In the genomic region with DNA sequence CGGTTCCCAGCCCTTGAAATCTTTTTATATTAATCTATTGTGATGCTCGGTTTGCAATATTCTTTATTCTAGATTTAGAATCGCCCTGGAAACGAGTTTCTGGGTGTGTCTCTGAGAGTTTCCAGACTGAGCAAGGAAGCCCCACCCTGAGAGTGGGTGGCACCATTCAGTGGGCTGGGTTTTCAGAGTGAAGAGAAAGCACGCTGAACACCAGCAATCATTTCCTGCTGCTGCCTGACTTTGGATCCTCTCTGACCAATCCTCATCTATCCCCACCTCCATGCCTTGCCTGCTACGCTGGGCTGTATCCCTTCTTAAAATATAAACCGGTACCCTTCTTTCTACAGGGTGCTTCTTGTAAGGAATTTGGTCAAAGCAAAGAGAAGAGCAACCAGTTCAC, we compare ENCODE assay signal across 9 mouse cellular contexts.
A peak's percentile ranks its signal among the peaks of the same experiment; 100 is the strongest.
DNase-seq lines count a peak whose midpoint lies in the region; ATAC-seq and TF ChIP-seq lines count a peak whose summit lies in the region.
"Had no signal": no experiment of that assay in that cellular context is flagged by ENCODE, and none has a peak within 500 bp of the region (broad histone marks: within the 10 kb centered on the region; RNA-seq: fewer than 3 reads in every experiment).

No protein-coding gene starts in this region.

- H3K9ac ChIP-seq in embryonic facial prominence, embryonic 14.5 days (ENCODE audit: low read depth, low read length), result no peak overlapping the region
- H3K9ac ChIP-seq in ES-Bruce4 (ENCODE audit: low read depth, poor library complexity, severe bottlenecking), result no peak overlapping the region
- no peak overlapping the region for H3K9ac ChIP-seq in hindbrain, embryonic 11.5 days (ENCODE audit: low read depth, low read length)
- H3K9ac ChIP-seq: limb, embryonic 13.5 days had no signal

- peak; percentile 24 for DNase-seq in embryonic facial prominence, embryonic 14.5 days (ENCODE audit: low spot score)
- DNase-seq in embryonic facial prominence, embryonic 10.5 days (ENCODE audit: low spot score), result no peak
- peak; percentile 19 to 27 for DNase-seq in gastrocnemius, postnatal 36 days
- DNase-seq in left cerebral cortex, postnatal 10 days (ENCODE audit: extremely low spot score in 1 of 2, low spot score in 2 of 2), result peak; percentile 35 to 61
- DNase-seq in thymus, postnatal 14 days, result no peak
- no peak for DNase-seq in ovary, postnatal 10 days (ENCODE audit: low spot score)
- no peak for DNase-seq in hindbrain, embryonic 11.5 days (ENCODE audit: low spot score)

- no peak for TF ChIP-seq EP300 in ES-Bruce4 (IDR thresholded peaks at IDR 0.05; ENCODE audit: insufficient read depth, low read depth, low read length)

- H3K36me3 ChIP-seq in embryonic facial prominence, embryonic 14.5 days (ENCODE audit: control insufficient read depth, insufficient read depth, low read length), result no peaks in the 10 kb centered on the region
- H3K36me3 ChIP-seq in embryonic facial prominence, embryonic 10.5 days (replicated peaks), result 0 out of 2 replicates have a peak, but pooled peaks cover 13% of the 10 kb centered on the region
- H3K36me3 ChIP-seq in ES-Bruce4 (ENCODE audit: control insufficient read depth, insufficient read depth, low read length, poor library complexity, severe bottlenecking), result no peaks in the 10 kb centered on the region
- H3K36me3 ChIP-seq in hindbrain, embryonic 11.5 days (ENCODE audit: control insufficient read depth, insufficient read depth, low read length), result no peaks in the 10 kb centered on the region

- no peaks in the 10 kb centered on the region for H3K27me3 ChIP-seq in embryonic facial prominence, embryonic 14.5 days (replicated peaks; ENCODE audit: control insufficient read depth, insufficient read depth, low read length)
- H3K27me3 ChIP-seq in embryonic facial prominence, embryonic 10.5 days (replicated peaks; ENCODE audit: low read depth, poor library complexity, severe bottlenecking), result no peaks in the 10 kb centered on the region
- H3K27me3 ChIP-seq in ES-Bruce4 (ENCODE audit: control insufficient read depth, insufficient read depth, low read length, poor library complexity, severe bottlenecking), result no peaks in the 10 kb centered on the region
- no peaks in the 10 kb centered on the region for H3K27me3 ChIP-seq in hindbrain, embryonic 11.5 days (ENCODE audit: control insufficient read depth, insufficient read depth, low read length)
- H3K27me3 ChIP-seq: limb, embryonic 13.5 days had no signal

- no peaks in the 10 kb centered on the region for H3K9me3 ChIP-seq in embryonic facial prominence, embryonic 14.5 days (ENCODE audit: control insufficient read depth, low read length)
- H3K9me3 ChIP-seq in embryonic facial prominence, embryonic 10.5 days, result no peaks in the 10 kb centered on the region
- H3K9me3 ChIP-seq in ES-Bruce4 (replicated peaks; ENCODE audit: control insufficient read depth, insufficient read depth, low read length, poor library complexity, severe bottlenecking), result no peaks in the 10 kb centered on the region
- no peaks in the 10 kb centered on the region for H3K9me3 ChIP-seq in hindbrain, embryonic 11.5 days (ENCODE audit: control insufficient read depth, low read length)
- H3K9me3 ChIP-seq: limb, embryonic 13.5 days had no signal

- TF ChIP-seq CTCF in ES-Bruce4 (IDR thresholded peaks at IDR 0.05; ENCODE audit: low read depth, low read length), result no peak

- TF ChIP-seq POLR2A in ES-Bruce4 (IDR thresholded peaks at IDR 0.05; ENCODE audit: insufficient read depth, low read length), result no peak

- H3K4me3 ChIP-seq in embryonic facial prominence, embryonic 14.5 days (ENCODE audit: low read depth, low read length), result no peak overlapping the region
- no peak overlapping the region for H3K4me3 ChIP-seq in embryonic facial prominence, embryonic 10.5 days
- no peak overlapping the region for H3K4me3 ChIP-seq in ES-Bruce4 (ENCODE audit: low read depth, low read length)
- no peak overlapping the region for H3K4me3 ChIP-seq in hindbrain, embryonic 11.5 days (ENCODE audit: low read depth, low read length)
- H3K4me3 ChIP-seq: limb, embryonic 13.5 days had no signal

- WGBS in embryonic facial prominence, embryonic 14.5 days, result 76% methylated on average over 7 of the region's 7 CpGs
- 83% methylated on average over 7 of the region's 7 CpGs for WGBS in embryonic facial prominence, embryonic 10.5 days
- 87% methylated on average over 7 of the region's 7 CpGs for WGBS in hindbrain, embryonic 11.5 days

- intact Hi-C loops in gastrocnemius, postnatal 36 days (cut with DNase I), result no loop called here
- intact Hi-C loops in left cerebral cortex, postnatal 10 days (cut with DNase I), result loop anchor here (5.0 kb wide), 1 partner anchor 69 kb away; a partner anchor contains a TSS

- H3K4me1 ChIP-seq in embryonic facial prominence, embryonic 14.5 days (ENCODE audit: control insufficient read depth, insufficient read depth, low read length), result no peaks in the 10 kb centered on the region; the same call in 1 of the 2 replicates
- H3K4me1 ChIP-seq in embryonic facial prominence, embryonic 10.5 days, result peaks cover 11% of the 10 kb centered on the region
- H3K4me1 ChIP-seq in ES-Bruce4 (ENCODE audit: control insufficient read depth, insufficient read depth, low read length), result peaks cover 8% of the 10 kb centered on the region
- no peaks in the 10 kb centered on the region for H3K4me1 ChIP-seq in hindbrain, embryonic 11.5 days (replicated peaks; ENCODE audit: control insufficient read depth, insufficient read depth, low read length)

- ATAC-seq in embryonic facial prominence, embryonic 14.5 days (ENCODE audit: low read depth), result no peak
- ATAC-seq in hindbrain, embryonic 11.5 days (ENCODE audit: low FRiP score), result no peak

- H3K4me2 ChIP-seq in embryonic facial prominence, embryonic 14.5 days (ENCODE audit: low read depth, low read length), result no peak overlapping the region
- no peak overlapping the region for H3K4me2 ChIP-seq in hindbrain, embryonic 11.5 days (replicated peaks; ENCODE audit: low read depth, low read length)
- H3K4me2 ChIP-seq: limb, embryonic 13.5 days had no signal

- no peak overlapping the region for H3K27ac ChIP-seq in embryonic facial prominence, embryonic 14.5 days (replicated peaks; ENCODE audit: low read depth, low read length)
- no peak overlapping the region for H3K27ac ChIP-seq in embryonic facial prominence, embryonic 10.5 days (replicated peaks)
- peak overlapping the region; percentile 77; the same call in 1 of the 2 replicates for H3K27ac ChIP-seq in ES-Bruce4 (ENCODE audit: insufficient read depth, low read length)
- no peak overlapping the region for H3K27ac ChIP-seq in hindbrain, embryonic 11.5 days (ENCODE audit: low read depth, low read length)
- H3K27ac ChIP-seq: limb, embryonic 13.5 days had no signal

Comparison
In these comparisons a context has a peak if more than half of its experiments do, and no peak if none do; other contexts are left out.
1. DNase-seq: peak in embryonic facial prominence, embryonic 14.5 days (single experiment), gastrocnemius, postnatal 36 days (2 of 2) and left cerebral cortex, postnatal 10 days (2 of 2); none in embryonic facial prominence, embryonic 10.5 days (single experiment), thymus, postnatal 14 days (single experiment), ovary, postnatal 10 days (single experiment) and hindbrain, embryonic 11.5 days (single experiment).